Mouse (Mus musculus): ENCODE results near the gene Trnau1ap. TPM values are rescaled to one million over a fixed set of nuclear protein-coding genes. Genes with fewer than 3 reads are reported as not detected.

The Trnau1ap gene
- polyA plus RNA-seq, 1 experiment = 23.1 TPM

GRCm38 (mm10) chr4:132311801-132312200, 17.5 kb downstream of the Trnau1ap start:
- TF ChIP-seq POLR2A (IDR thresholded peaks at IDR 0.05; ENCODE audit: control insufficient read depth, extremely low read depth, insufficient read depth, low read length, poor library complexity) = no peak
- no peak for TF ChIP-seq CTCF (IDR thresholded peaks at IDR 0.05; ENCODE audit: borderline replicate concordance, control insufficient read depth, extremely low read depth, insufficient read depth, low read length, poor library complexity)
- H3K27ac ChIP-seq (ENCODE audit: control insufficient read depth, insufficient read depth, low read length) = no peak overlapping the region
- DNase-seq = no peak
- peaks cover 12% of the 10 kb centered on the region for H3K4me1 ChIP-seq (replicated peaks; ENCODE audit: control insufficient read depth, insufficient read depth, low read length)
- H3K27me3 ChIP-seq (ENCODE audit: control insufficient read depth, insufficient read depth, low read length) = no peaks in the 10 kb centered on the region
- peaks cover 30% of the 10 kb centered on the region for H3K36me3 ChIP-seq (ENCODE audit: control insufficient read depth, insufficient read depth, low read length)
- no peak overlapping the region for H3K4me3 ChIP-seq (ENCODE audit: control insufficient read depth, insufficient read depth, low read length)
- WGBS = 95% methylated on average over 3 of the region's 3 CpGs

- DNase-seq = no peak
- Histone ChIP-seq H3K27me3 (ENCODE audit: control insufficient read depth, insufficient read depth, low read length) (no peaks in the 10 kb centered on the region), H3K4me3 (ENCODE audit: control insufficient read depth, insufficient read depth, low read length) (no peak overlapping the region), H3K36me3 (ENCODE audit: control insufficient read depth, insufficient read depth, low read length) (peaks cover 30% of the 10 kb centered on the region), H3K4me1 (replicated peaks; ENCODE audit: control insufficient read depth, insufficient read depth, low read length) (peaks cover 8% of the 10 kb centered on the region), H3K27ac (ENCODE audit: control insufficient read depth, insufficient read depth, low read length) (no peak overlapping the region)
- TF ChIP-seq CTCF (IDR thresholded peaks at IDR 0.05; ENCODE audit: borderline replicate concordance, control insufficient read depth, extremely low read depth, insufficient read depth, low read length, poor library complexity) (no peak), POLR2A (IDR thresholded peaks at IDR 0.05; ENCODE audit: control insufficient read depth, extremely low read depth, insufficient read depth, low read length, poor library complexity) (no peak)
- WGBS = 91% methylated on average over 1 of the region's 1 CpGs
Observed at GRCm38 (mm10) chr4:132311209-132311608, 18.1 kb downstream of the Trnau1ap start.

DNA sequence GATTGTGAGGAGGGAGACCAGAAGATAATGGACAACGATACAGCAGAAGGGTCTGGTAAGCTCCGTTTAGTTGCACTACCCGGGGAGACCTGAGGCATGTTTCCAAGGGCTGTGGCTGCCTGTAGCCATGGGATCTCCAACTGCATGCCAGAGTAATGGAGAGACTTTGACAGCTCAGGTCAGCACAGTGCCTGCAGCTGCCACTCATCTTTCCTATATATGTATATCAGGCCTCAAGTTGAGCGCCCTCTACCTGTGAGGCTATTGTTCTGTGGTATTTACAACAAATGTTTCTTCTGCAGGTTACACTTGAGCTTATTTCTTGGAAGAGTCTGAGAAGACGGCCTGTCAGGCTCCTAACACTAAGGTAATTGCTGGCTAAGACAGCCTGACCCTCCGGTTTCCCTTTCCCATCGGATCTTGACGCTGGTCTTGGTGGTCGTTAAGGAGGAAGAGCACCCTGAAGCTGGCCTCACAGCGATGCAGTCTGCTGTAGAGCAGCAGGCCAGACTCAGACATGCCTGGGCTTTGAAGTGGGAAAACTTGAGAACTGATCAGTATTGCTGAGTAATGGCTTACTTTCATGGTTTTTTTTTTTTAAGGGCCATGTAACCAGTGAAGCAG, 19.4 kb downstream of the Trnau1ap start:
- peak; percentile 71 for DNase-seq
- Histone ChIP-seq H3K27ac (ENCODE audit: control insufficient read depth, insufficient read depth, low read length) (peak overlapping the region; percentile 36; the same call in 1 of the 2 replicates), H3K27me3 (ENCODE audit: control insufficient read depth, insufficient read depth, low read length) (no peaks in the 10 kb centered on the region), H3K36me3 (ENCODE audit: control insufficient read depth, insufficient read depth, low read length) (peaks cover 30% of the 10 kb centered on the region), H3K4me1 (replicated peaks; ENCODE audit: control insufficient read depth, insufficient read depth, low read length) (peaks cover 15% of the 10 kb centered on the region), H3K4me3 (ENCODE audit: control insufficient read depth, insufficient read depth, low read length) (peak overlapping the region; percentile 23)
- WGBS = 8% methylated on average over 10 of the region's 10 CpGs
- TF ChIP-seq CTCF (IDR thresholded peaks at IDR 0.05; ENCODE audit: borderline replicate concordance, control insufficient read depth, extremely low read depth, insufficient read depth, low read length, poor library complexity) = no peak
- TF ChIP-seq POLR2A (IDR thresholded peaks at IDR 0.05; ENCODE audit: control insufficient read depth, extremely low read depth, insufficient read depth, low read length, poor library complexity) = no peak

GRCm38 (mm10) chr4:132309140-132309848, 20.0 kb downstream of the Trnau1ap start:
- H3K36me3 ChIP-seq (ENCODE audit: control insufficient read depth, insufficient read depth, low read length) = peaks cover 30% of the 10 kb centered on the region
- no peaks in the 10 kb centered on the region for H3K27me3 ChIP-seq (ENCODE audit: control insufficient read depth, insufficient read depth, low read length)
- TF ChIP-seq CTCF (IDR thresholded peaks at IDR 0.05; ENCODE audit: borderline replicate concordance, control insufficient read depth, extremely low read depth, insufficient read depth, low read length, poor library complexity) (no peak), POLR2A (IDR thresholded peaks at IDR 0.05; ENCODE audit: control insufficient read depth, extremely low read depth, insufficient read depth, low read length, poor library complexity) (no peak)
- peak overlapping the region; percentile 67 for H3K4me3 ChIP-seq (ENCODE audit: control insufficient read depth, insufficient read depth, low read length)
- peaks cover 15% of the 10 kb centered on the region for H3K4me1 ChIP-seq (replicated peaks; ENCODE audit: control insufficient read depth, insufficient read depth, low read length)
- no peak overlapping the region for H3K27ac ChIP-seq (ENCODE audit: control insufficient read depth, insufficient read depth, low read length)
- under 1% methylated on average over 15 of the region's 15 CpGs for WGBS
- DNase-seq = no peak

DNA sequence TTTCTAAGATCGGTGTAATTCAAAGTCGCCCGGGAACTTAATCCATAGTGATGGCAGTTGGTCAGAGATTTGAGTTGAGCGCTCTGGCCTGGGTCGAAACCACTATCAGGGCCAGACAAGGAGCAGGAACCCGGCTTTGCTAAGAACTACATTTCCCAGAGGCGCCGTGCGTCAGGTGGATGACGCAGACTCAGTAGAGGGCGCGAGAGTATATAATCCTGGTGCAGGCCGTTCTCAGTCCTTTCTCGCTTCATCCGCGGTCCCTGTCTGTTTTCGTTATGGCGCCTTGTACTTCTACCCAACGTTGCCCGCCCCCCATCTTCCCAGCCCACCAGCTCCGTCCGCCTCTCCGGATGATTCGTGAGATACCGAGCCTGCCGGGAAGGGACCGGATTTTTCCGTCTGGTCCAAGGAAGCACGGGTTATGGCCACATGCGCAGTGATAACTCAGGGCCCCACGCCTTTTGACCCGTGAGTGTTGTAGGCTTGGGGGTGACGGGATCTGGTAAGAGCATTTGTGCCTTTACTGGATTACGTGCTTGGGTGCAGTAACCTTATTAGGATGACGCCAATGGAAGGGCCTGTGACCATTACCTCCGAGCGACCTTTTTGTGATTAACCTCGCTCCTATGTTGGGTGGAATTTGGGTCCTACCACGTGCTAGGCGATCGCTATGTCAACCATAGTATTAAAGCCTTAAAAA, 20.8 kb downstream of the Trnau1ap start:
- H3K27me3 ChIP-seq (ENCODE audit: control insufficient read depth, insufficient read depth, low read length) = no peaks in the 10 kb centered on the region
- TF ChIP-seq POLR2A (IDR thresholded peaks at IDR 0.05; ENCODE audit: control insufficient read depth, extremely low read depth, insufficient read depth, low read length, poor library complexity) (peak; percentile 88), CTCF (IDR thresholded peaks at IDR 0.05; ENCODE audit: borderline replicate concordance, control insufficient read depth, extremely low read depth, insufficient read depth, low read length, poor library complexity) (0 out of 2 replicates have a peak, but pooled peaks have one; percentile 15)
- DNase-seq = peak; percentile 88
- H3K4me1 ChIP-seq (replicated peaks; ENCODE audit: control insufficient read depth, insufficient read depth, low read length) = peaks cover 15% of the 10 kb centered on the region
- under 1% methylated on average over 41 of the region's 41 CpGs for WGBS
- H3K36me3 ChIP-seq (ENCODE audit: control insufficient read depth, insufficient read depth, low read length) = peaks cover 24% of the 10 kb centered on the region
- peak overlapping the region; percentile 29 for H3K27ac ChIP-seq (ENCODE audit: control insufficient read depth, insufficient read depth, low read length)
- peak overlapping the region; percentile 67 for H3K4me3 ChIP-seq (ENCODE audit: control insufficient read depth, insufficient read depth, low read length)

DNA sequence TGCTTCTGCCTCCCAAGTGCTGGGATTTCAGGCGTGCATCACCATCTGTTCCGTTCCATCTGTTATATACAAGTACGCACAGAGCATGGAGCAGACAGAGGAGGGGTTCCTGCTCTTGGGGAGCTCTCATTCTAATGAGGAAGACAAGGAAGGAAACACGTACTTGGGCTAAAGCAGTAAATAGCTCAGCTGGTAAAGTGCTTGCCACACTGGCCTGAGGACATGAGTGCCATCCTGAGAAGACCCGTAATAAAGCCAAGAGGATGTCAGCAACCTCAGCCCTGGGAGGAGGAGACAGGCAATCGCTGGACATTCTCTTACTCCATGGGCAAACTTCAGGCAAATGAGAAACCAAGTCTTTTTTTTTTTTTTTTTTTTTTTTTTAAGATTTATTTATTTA, 23.3 kb downstream of the Trnau1ap start:
- Histone ChIP-seq H3K27me3 (ENCODE audit: control insufficient read depth, insufficient read depth, low read length) (no peaks in the 10 kb centered on the region), H3K36me3 (ENCODE audit: control insufficient read depth, insufficient read depth, low read length) (peaks cover 14% of the 10 kb centered on the region), H3K4me3 (ENCODE audit: control insufficient read depth, insufficient read depth, low read length) (no peak overlapping the region), H3K4me1 (replicated peaks; ENCODE audit: control insufficient read depth, insufficient read depth, low read length) (peaks cover 25% of the 10 kb centered on the region), H3K27ac (ENCODE audit: control insufficient read depth, insufficient read depth, low read length) (no peak overlapping the region)
- no peak for TF ChIP-seq CTCF (IDR thresholded peaks at IDR 0.05; ENCODE audit: borderline replicate concordance, control insufficient read depth, extremely low read depth, insufficient read depth, low read length, poor library complexity)
- no peak for TF ChIP-seq POLR2A (IDR thresholded peaks at IDR 0.05; ENCODE audit: control insufficient read depth, extremely low read depth, insufficient read depth, low read length, poor library complexity)
- 40% methylated on average over 6 of the region's 6 CpGs for WGBS
- DNase-seq = no peak
